Mouse (Mus musculus) embryonic facial prominence, embryonic 15.5 days (tissue): ENCODE measurements around the gene Chmp4b. TPM values are rescaled to one million over a fixed set of nuclear protein-coding genes. Genes with fewer than 3 reads are reported as not detected.

ENCODE experiments used
- polyA plus RNA-seq: library from polyadenylated mRNA; unstranded; fragments of >200 nt; fragmentation: Nextera tagmentation; extraction: Ambion mirVana; gene quantifications from 2 replicates; pipeline ENCODE4 v1.2.1, GENCODE M21; 2015

Gene Chmp4b
- polyA plus RNA-seq, 1 experiment from 2014 or later, result 38.1 TPM

Other genes starting within 250 kb of the Chmp4b start
- gene Snta1, start 243.6 kb upstream of the Chmp4b start, polyA plus RNA-seq, result 12.1 and 12.8 TPM in 2 replicates
- 40.9 and 43.6 TPM in 2 replicates for gene Cbfa2t2, start 215.2 kb upstream of the Chmp4b start, polyA plus RNA-seq
- 0.83 and 1.3 TPM in 2 replicates for gene 1700003F12Rik, start 104.6 kb upstream of the Chmp4b start, polyA plus RNA-seq
- 0.17 and 0.25 TPM in 2 replicates for gene Actl10, start 99.9 kb upstream of the Chmp4b start, polyA plus RNA-seq
- gene Necab3, start 92.8 kb upstream of the Chmp4b start, polyA plus RNA-seq, result 3.4 and 4.3 TPM in 2 replicates
- 24.6 and 25.5 TPM in 2 replicates for gene E2f1, start 81.8 kb upstream of the Chmp4b start, polyA plus RNA-seq
- gene Pxmp4, start 48.0 kb upstream of the Chmp4b start, polyA plus RNA-seq, result 30.5 and 33.1 TPM in 2 replicates
- gene Zfp341, start 38.4 kb upstream of the Chmp4b start, polyA plus RNA-seq, result 1.6 and 2.0 TPM in 2 replicates
- 0.49 TPM in 1 of 2 replicates, not detected in the other for gene 4930519P11Rik, start 38.3 kb upstream of the Chmp4b start, polyA plus RNA-seq
- gene Gm14214, start 118.3 kb downstream of the Chmp4b start, polyA plus RNA-seq, result not detected in 2 replicates
- 49.4 TPM in 2 replicates for gene Raly, start 139.4 kb downstream of the Chmp4b start, polyA plus RNA-seq
- 18.8 and 20.1 TPM in 2 replicates for gene a, start 139.7 kb downstream of the Chmp4b start, polyA plus RNA-seq
- gene Eif2s2, start 241.2 kb downstream of the Chmp4b start, polyA plus RNA-seq, result 96.8 and 103 TPM in 2 replicates